Mouse (Mus musculus): ENCODE data around the gene Ndrg3. TPM values are rescaled to one million over a fixed set of nuclear protein-coding genes. Genes with fewer than 3 reads are reported as not detected.
"Not testable (repeated sequence)": the region's sequence is repeated elsewhere in the genome, so short reads cannot be mapped to it uniquely, and the experiment has no call there.

The Ndrg3 gene
- polyA plus RNA-seq, 1 experiment from 2014 or later, result 41.1 TPM

DNA sequence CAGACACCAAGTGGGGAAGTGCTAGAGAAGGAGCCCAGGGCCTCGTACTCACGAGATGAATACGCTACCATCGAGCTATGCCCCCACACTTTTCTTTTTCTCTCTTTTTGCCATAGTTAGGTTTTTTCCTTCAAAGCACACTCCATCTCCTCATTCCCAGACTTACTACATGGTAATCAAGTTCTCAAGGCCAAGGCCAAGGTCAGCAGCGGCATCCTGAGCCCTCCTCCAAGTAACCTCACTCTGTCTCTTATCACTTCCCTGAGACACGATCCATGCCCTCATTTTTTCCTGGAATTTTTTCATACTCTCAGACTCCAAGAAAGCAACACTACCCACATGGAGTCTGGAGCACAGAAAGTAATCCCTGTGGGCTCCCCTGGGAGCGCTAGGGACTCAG, 28.0 kb downstream of the Ndrg3 start:
- 86% methylated on average over 7 of the region's 7 CpGs for WGBS (ENCODE audit: insufficient replicate concordance)
- Histone ChIP-seq H3K4me3 (replicated peaks) (no peak overlapping the region), H3K9me3 (replicated peaks) (no peaks in the 10 kb centered on the region), H3K27ac (no peak overlapping the region), H3K4me2 (no peak overlapping the region), H3K9ac (no peak overlapping the region), H3K36me3 (peaks cover 29% of the 10 kb centered on the region), H3K27me3 (no peaks in the 10 kb centered on the region), H3K4me1 (replicated peaks) (peaks cover 40% of the 10 kb centered on the region)
- ATAC-seq (ENCODE audit: low read depth), result no peak
- DNase-seq, result no peak

DNA sequence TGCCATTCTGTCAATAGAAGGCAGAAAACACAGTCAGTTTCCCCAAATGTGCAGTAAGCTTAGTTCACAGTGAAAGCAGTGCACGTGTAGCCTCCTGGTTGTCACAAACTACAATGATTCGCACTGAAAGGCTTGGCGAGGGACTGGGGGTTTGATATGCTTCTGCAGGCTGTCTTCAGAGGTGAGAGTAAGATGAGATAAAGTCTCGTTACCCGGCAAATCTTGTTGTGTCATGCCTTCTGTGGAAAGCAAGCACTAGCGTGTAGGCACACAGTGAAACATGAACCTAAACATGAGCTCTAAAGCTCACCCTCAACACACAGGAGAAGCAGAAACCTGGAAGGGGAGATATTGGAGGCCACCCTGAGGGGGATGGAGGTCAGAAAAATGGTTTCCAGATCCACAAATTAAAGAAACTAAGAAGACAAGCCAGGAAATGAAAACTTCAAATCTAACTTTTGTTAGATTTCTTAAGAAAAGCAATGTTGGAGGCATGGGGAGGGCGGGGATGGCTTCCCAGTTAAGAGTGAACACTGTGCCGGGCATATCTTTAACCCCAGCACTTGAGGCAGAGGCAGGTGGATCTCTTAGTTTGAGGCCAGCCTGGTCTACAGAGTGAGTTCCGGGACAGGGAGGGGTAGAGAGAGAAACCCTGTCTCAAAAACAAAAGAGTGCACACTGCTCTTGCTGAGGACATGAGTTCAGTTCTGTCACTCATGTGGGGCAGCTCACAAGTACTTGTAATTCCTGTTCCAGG, 33.2 kb downstream of the Ndrg3 start:
- DNase-seq (peak; percentile 57), ATAC-seq (ENCODE audit: low read depth) (peak; percentile 82)
- peaks cover 70% of the 10 kb centered on the region for H3K4me1 ChIP-seq (replicated peaks)
- peak overlapping the region; percentile 47; the same call in 1 of the 2 replicates for H3K9ac ChIP-seq
- peak overlapping the region; percentile 89 for H3K27ac ChIP-seq
- peaks cover 17% of the 10 kb centered on the region for H3K36me3 ChIP-seq
- H3K4me2 ChIP-seq, result peak overlapping the region; percentile 36
- H3K4me3 ChIP-seq (replicated peaks), result no peak overlapping the region
- H3K27me3 ChIP-seq, result no peaks in the 10 kb centered on the region
- H3K9me3 ChIP-seq (replicated peaks), result no peaks in the 10 kb centered on the region
- WGBS (ENCODE audit: insufficient replicate concordance), result 28% methylated on average over 9 of the region's 9 CpGs

DNA sequence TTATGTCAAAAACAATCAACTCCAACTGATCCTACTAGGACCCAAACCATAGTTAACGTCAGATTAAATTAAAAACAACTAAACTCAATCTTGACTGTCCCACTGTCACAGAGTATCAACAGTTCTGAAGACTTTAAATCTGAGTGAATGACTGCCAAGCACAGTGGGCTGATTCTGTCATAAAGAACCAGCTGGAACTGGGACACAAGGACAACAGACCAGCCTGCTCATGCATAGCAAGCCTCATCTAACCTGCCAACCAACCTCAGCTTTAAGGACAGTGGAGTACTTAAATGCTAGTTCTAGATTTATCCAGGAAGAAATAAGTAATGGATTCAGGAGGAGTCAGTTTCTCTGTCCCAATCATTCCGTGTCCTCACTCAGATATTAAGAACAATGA, 34.8 kb downstream of the Ndrg3 start:
- Histone ChIP-seq H3K36me3 (peaks cover 14% of the 10 kb centered on the region), H3K9me3 (replicated peaks) (no peaks in the 10 kb centered on the region), H3K27me3 (no peaks in the 10 kb centered on the region), H3K9ac (no peak overlapping the region), H3K27ac (peak overlapping the region; percentile 73), H3K4me3 (replicated peaks) (no peak overlapping the region), H3K4me1 (replicated peaks) (peaks cover 68% of the 10 kb centered on the region), H3K4me2 (no peak overlapping the region)
- 84% methylated on average over 2 of the region's 2 CpGs for WGBS (ENCODE audit: insufficient replicate concordance)
- no peak for DNase-seq
- ATAC-seq (ENCODE audit: low read depth), result no peak

DNA sequence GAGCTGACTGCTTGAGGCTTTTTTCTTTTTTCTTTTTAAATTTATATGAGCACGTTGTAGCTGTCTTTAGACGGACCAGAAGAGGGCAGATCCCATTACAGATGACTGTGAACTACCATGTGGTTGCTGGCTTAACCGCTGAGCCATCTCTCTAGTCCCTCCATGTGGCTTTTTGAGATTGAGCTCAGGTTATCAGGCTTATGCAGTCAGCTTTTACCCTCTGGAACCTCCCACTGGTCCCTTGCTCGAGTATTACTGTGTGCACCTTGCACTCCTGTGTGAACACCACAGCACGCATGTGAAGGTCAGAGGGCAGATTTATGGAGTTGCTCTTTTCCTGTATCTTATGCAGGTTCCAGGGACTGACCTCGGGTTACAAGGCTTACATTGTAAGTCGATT, 35.5 kb downstream of the Ndrg3 start:
- peak; percentile 91 for ATAC-seq (ENCODE audit: low read depth)
- H3K4me1 ChIP-seq (replicated peaks), result peaks cover 64% of the 10 kb centered on the region
- H3K27ac ChIP-seq, result peak overlapping the region; percentile 73
- H3K36me3 ChIP-seq, result peaks cover 14% of the 10 kb centered on the region
- 32% methylated on average over 7 of the region's 7 CpGs for WGBS (ENCODE audit: insufficient replicate concordance)
- no peak overlapping the region for H3K4me3 ChIP-seq (replicated peaks)
- no peaks in the 10 kb centered on the region for H3K9me3 ChIP-seq (replicated peaks)
- peak; percentile 69 for DNase-seq
- no peaks in the 10 kb centered on the region for H3K27me3 ChIP-seq
- peak overlapping the region; percentile 29 for H3K4me2 ChIP-seq
- peak overlapping the region; percentile 20 for H3K9ac ChIP-seq

DNA sequence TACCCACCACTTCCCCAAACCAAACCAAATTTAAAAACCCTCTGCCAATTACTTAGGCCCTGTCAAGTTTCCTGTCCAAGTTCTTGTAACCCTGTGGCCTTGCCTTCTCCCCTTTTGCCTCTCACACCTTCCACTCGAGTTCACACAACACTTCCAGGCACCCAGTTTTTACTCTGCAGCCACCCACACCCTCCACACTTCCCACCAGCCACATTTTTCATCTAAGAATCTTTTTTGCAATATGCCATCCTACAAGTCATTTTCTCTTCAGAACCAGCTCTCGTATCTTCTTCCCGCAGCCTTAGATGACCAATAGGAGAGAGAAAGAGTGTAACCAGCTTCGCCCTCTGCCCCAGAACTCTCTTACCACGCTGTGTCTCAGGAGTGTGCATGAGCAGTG, 37.4 kb downstream of the Ndrg3 start:
- no peak overlapping the region for H3K4me2 ChIP-seq
- no peak overlapping the region for H3K9ac ChIP-seq
- no peak overlapping the region for H3K4me3 ChIP-seq (replicated peaks)
- ATAC-seq (ENCODE audit: low read depth) (no peak), DNase-seq (no peak)
- H3K27ac ChIP-seq, result peak overlapping the region; percentile 29; the same call in 1 of the 2 replicates
- no peaks in the 10 kb centered on the region for H3K27me3 ChIP-seq
- peaks cover 53% of the 10 kb centered on the region for H3K4me1 ChIP-seq (replicated peaks)
- WGBS (ENCODE audit: insufficient replicate concordance), result 82% methylated on average over 5 of the region's 5 CpGs
- no peaks in the 10 kb centered on the region for H3K9me3 ChIP-seq (replicated peaks)
- peaks cover 14% of the 10 kb centered on the region for H3K36me3 ChIP-seq

DNA sequence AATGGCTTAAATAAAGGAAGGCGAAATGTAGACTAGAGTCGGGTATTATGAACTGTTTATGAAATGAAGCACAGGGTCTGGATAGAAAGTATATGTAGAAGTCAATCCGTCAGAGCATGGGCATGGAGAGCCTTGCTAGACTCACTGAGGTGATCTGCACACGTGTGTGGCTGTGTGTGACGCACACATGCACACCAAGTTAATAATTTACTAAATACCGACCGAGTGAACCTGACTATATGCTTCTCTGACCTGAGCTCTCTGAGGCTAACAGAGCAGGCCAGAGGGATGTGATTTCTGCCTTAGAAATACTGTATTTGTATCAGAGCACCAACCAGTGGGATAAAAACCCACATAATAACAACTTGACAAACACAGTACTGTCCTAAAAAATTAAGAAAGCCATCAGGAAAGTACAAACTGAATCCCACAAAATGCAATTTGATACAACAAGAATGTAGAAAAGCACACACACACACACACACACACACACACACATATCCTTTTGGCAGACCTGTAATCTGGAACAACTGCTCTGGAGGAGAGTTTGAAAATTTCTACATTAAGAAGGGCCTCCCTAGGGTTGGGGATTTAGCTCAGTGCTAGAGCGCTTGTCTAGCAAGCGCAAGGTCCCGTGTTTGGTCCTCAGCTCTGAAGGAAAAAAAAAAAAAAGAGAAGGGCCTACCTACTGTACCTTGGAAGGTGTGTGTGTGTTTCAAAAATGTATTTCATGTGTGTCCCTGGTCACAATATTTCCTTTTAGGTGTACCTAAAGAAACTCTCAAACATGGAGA, 40.4 kb downstream of the Ndrg3 start:
- no peak for DNase-seq
- peaks cover 32% of the 10 kb centered on the region for H3K4me1 ChIP-seq (replicated peaks)
- H3K9me3 ChIP-seq (replicated peaks), result no peaks in the 10 kb centered on the region
- H3K27ac ChIP-seq, result no peak overlapping the region
- H3K27me3 ChIP-seq, result no peaks in the 10 kb centered on the region
- no peak overlapping the region for H3K9ac ChIP-seq
- WGBS (ENCODE audit: insufficient replicate concordance), result 86% methylated on average over 10 of the region's 10 CpGs
- peaks cover 29% of the 10 kb centered on the region for H3K36me3 ChIP-seq
- H3K4me2 ChIP-seq, result no peak overlapping the region
- peak; percentile 50 for ATAC-seq (ENCODE audit: low read depth)
- H3K4me3 ChIP-seq (replicated peaks), result no peak overlapping the region

DNA sequence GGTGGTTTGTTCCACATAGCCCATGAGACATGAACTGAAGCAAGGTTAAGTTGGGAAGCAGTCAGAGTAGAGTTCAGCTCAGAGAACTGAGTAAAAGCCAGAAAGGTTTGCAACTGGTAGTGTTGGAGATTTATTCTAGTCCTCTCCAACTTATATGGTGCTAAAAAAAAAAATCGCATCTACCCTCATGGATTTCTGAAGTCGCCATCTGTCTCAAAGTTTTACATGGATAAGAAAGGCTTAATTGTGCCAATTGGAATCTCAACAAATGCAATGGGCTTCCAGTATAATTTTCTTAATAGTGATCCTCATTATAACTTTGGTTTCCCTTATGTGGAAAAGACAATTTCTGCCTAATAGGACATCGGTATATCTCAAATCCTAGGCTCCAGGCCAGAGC, 41.0 kb downstream of the Ndrg3 start:
- no peak overlapping the region for H3K4me2 ChIP-seq
- H3K9ac ChIP-seq, result no peak overlapping the region
- peaks cover 25% of the 10 kb centered on the region for H3K4me1 ChIP-seq (replicated peaks)
- H3K36me3 ChIP-seq, result peaks cover 34% of the 10 kb centered on the region
- no peak overlapping the region for H3K27ac ChIP-seq
- ATAC-seq (ENCODE audit: low read depth) (no peak), DNase-seq (no peak)
- H3K9me3 ChIP-seq (replicated peaks), result no peaks in the 10 kb centered on the region
- H3K27me3 ChIP-seq, result no peaks in the 10 kb centered on the region
- WGBS (ENCODE audit: insufficient replicate concordance), result 87% methylated on average over 3 of the region's 3 CpGs
- no peak overlapping the region for H3K4me3 ChIP-seq (replicated peaks)

DNA sequence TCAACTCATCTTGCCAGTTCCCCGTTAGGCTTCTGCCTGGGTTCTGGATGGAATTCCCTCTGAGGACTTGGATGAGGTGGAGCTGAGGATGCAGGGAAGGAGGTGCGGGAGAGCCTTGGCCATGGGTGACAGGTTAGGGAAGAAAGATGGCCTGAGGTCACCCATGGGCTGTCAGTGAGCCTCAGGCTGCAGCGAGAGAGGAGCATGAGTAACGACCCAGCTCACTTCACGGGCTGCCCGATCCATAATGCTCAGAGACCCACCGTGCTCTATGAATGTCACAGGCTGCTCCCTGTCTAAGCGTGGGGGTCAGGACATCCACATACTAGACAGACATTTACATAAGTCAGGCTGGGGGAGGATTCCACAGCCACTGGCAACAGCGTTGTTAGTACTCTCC, 50.3 kb downstream of the Ndrg3 start:
- H3K27me3 ChIP-seq; H3K27ac ChIP-seq; H3K4me1 ChIP-seq (replicated peaks); H3K4me2 ChIP-seq; ATAC-seq (ENCODE audit: low read depth); H3K4me3 ChIP-seq (replicated peaks); H3K9me3 ChIP-seq (replicated peaks); H3K9ac ChIP-seq; DNase-seq: not testable (repeated sequence)
- WGBS (ENCODE audit: insufficient replicate concordance), result 95% methylated on average over 9 of the region's 9 CpGs
- H3K36me3 ChIP-seq, result peaks cover 67% of the 10 kb centered on the region

DNA sequence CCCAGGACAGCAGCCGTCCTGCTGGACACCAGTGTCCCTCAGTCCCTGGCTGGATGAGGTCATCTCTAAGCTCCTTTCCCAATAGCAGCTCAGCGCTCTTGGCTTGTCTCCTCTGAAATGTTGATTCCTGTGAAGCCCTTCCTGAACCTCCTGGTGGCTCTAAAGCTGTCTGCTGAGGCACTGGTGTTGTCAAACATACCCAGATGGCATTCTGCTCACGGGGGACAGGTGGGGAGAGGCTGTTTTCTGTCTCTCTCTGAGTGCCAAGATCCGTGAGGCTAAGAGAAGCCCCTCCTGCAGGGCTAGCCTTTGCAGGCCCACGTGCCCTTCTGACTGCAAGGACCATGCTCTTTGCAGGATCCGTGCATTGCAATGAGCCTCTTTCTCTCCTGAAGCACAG, 51.9 kb downstream of the Ndrg3 start:
- H3K36me3 ChIP-seq, result peaks cover 70% of the 10 kb centered on the region
- H3K27ac ChIP-seq; H3K27me3 ChIP-seq; H3K4me2 ChIP-seq; DNase-seq; H3K9ac ChIP-seq; H3K9me3 ChIP-seq (replicated peaks); H3K4me3 ChIP-seq (replicated peaks); H3K4me1 ChIP-seq (replicated peaks); ATAC-seq (ENCODE audit: low read depth): not testable (repeated sequence)
- WGBS (ENCODE audit: insufficient replicate concordance), result 78% methylated on average over 6 of the region's 6 CpGs

DNA sequence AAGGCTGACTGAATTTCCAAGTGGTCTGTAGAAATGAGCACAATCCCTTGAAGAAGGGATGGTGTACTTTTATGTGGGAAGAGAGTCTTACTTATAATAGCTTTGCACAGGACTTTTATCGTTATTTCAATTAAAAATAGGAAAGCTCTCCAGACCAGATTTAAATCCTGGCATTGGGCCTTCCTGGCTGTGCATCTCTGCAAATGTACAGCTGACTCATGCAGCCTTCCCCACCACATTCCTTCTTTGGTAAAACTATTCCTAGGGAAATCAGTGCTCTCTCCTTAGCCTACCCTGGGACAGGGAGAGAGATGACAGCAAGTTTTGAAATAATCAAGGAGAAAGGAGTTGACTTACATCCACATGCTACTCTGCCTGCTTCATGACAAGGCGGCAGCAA, 54.1 kb downstream of the Ndrg3 start:
- no peak overlapping the region for H3K9ac ChIP-seq
- peaks cover 61% of the 10 kb centered on the region for H3K36me3 ChIP-seq
- H3K4me3 ChIP-seq (replicated peaks), result no peak overlapping the region
- DNase-seq, result no peak
- no peaks in the 10 kb centered on the region for H3K9me3 ChIP-seq (replicated peaks)
- WGBS (ENCODE audit: insufficient replicate concordance), result 82% methylated on average over 2 of the region's 2 CpGs
- no peak for ATAC-seq (ENCODE audit: low read depth)
- no peak overlapping the region for H3K4me2 ChIP-seq
- H3K27me3 ChIP-seq, result no peaks in the 10 kb centered on the region
- peak overlapping the region; percentile 25; the same call in 1 of the 2 replicates for H3K27ac ChIP-seq
- H3K4me1 ChIP-seq (replicated peaks), result peaks cover 9% of the 10 kb centered on the region

DNA sequence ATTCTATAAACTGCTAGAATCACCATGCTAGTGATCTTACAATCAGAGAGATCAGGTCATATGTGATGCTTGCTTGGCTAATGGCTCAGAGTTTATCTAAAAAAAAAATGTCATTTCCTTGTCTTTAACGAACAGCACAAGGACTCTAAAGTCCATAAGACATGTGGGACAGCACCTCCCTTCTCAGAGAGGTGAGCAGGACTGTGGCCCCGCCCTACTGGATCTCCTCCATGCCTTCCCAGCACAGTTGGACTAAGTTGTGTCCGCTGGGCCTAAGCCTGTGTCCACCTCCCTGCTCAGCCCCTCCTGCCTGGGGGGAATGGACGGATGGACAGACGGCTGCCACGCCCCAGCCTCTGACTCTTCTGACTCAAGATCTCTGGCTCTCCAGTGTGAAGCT, 56.9 kb downstream of the Ndrg3 start:
- H3K27ac ChIP-seq, result no peak overlapping the region
- no peak for DNase-seq
- H3K4me2 ChIP-seq, result no peak overlapping the region
- 85% methylated on average over 6 of the region's 6 CpGs for WGBS (ENCODE audit: insufficient replicate concordance)
- no peaks in the 10 kb centered on the region for H3K9me3 ChIP-seq (replicated peaks)
- no peak overlapping the region for H3K9ac ChIP-seq
- H3K27me3 ChIP-seq, result no peaks in the 10 kb centered on the region
- peaks cover 4% of the 10 kb centered on the region for H3K4me1 ChIP-seq (replicated peaks)
- H3K36me3 ChIP-seq, result peaks cover 68% of the 10 kb centered on the region
- no peak overlapping the region for H3K4me3 ChIP-seq (replicated peaks)
- no peak for ATAC-seq (ENCODE audit: low read depth)

Data from liver, embryonic 13.5 days (tissue).